Mouse (Mus musculus) T-cell, adult 2 months (primary cell): ENCODE measurements around the gene Ankrd28.
"Not testable (repeated sequence)": the region's sequence is repeated elsewhere in the genome, so short reads cannot be mapped to it uniquely, and the experiment has no call there.

Experiments
- DNase-seq: peaks from one replicate; pipeline ENCODE4 v3.0.0; 2022; ENCODE audit warnings: low spot score

The Ankrd28 gene

DNA sequence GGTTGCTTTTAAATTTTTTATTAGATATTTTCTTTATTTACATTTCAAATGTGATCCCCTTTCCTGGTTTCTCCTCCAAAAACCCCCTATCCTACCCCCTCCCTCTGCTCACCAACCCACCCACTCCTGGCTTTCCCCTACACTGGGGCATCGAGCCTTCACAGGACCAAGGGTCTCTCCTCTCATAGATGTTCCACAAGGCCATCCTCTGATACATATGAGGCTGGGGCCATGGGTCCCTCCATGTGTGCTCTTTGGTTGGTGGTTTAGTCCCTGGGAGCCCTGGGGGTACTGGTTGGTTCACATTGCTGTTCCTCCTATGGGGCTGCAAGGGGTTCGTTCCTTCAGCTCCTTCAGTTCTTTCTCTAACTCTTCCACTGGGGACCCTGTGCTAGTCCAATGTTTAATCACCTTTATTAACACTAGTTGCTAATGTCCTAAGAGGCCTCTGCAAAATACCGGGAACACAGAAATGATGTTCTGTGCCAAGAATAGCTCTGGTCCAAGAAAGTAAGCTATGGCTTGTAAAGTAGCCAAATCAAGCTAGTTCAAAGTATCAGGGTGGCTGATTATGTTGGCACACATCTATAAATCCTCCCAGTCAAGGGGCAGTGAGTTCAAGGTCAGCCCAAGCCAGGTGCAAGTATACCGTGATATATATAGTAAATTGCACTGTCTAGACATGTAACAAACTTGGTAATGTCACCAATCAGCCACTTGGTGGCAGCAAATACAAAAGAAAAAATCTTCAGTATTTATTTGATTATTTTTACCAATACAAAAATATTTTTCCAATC is 36.3 kb downstream of the Ankrd28 start:
- no peak for DNase-seq

DNA sequence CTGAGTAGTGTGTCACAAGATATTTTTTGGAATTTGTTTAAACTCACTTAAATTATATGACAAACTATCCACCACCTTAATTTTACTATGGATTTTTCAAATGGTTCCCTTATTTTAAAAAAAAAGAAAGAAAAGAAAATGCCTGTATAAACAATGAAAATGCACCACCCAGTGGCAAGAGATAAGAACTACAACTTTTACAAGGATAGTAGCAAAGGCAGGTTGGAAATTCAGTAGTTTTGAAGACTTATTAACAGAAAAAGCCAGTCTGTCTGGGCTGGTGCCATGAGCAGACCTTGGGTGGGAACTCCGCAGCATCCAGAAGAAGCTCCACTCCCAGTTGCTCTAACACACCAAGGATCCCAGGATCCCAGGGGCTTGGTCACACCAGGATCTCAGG is 39.7 kb downstream of the Ankrd28 start:
- no peak for DNase-seq

DNA sequence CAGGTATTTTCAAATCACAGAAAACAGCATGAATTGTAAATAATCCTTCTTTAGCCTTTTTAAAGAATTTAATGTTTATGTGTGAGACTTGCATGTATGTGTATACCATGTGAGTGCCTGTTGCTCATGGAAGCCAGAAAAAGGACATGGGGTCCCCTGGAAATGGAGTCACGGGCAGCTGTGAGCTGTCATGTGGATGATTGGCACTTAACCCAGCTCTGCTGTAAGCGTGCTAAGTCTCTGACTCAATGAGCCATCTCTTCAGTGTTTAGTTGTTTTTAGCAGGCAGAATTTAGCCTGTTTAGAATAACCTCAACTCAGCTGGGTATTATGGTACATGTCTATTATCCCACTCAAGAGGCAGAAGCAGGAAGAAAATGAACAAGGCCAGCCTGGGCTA is 43.5 kb downstream of the Ankrd28 start:
- DNase-seq = no peak

DNA sequence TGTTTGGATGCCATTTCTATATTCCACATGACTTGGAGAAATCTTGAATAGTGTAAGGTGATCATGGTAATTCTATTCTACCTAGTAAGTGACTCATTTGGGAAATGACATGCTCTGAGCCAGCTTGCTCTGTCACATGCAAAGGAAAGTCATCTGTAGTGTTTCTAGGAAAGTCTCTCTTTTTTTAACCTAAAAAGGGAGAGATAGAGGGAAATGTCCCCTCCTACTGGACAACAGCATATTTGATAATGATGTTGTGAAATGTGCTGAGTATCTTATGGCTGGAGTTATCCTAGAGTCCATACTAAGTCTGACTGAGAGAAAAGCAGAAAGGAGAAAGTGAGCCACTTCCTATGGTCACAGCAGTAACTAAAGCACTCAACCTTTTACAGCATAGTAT is 44.8 kb downstream of the Ankrd28 start:
- no peak for DNase-seq

DNA sequence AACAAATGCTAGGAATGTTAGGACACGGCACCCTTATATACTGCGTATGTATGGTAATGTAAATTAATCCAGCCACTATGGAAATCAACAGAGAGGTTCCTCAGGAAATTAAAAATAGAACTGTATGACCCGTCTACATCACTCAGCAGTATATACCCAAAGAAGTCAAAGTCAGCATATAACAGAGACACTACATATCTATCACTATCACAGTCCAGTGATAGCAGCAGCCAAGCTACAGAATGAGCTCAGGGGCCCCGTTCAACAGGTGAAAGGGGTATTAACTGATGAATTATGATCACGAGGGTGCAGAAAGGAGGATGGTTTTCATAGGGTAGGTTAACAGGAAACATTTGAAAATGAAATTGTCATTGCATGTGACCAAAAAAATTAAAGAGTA is 45.5 kb downstream of the Ankrd28 start:
- DNase-seq = no peak

DNA sequence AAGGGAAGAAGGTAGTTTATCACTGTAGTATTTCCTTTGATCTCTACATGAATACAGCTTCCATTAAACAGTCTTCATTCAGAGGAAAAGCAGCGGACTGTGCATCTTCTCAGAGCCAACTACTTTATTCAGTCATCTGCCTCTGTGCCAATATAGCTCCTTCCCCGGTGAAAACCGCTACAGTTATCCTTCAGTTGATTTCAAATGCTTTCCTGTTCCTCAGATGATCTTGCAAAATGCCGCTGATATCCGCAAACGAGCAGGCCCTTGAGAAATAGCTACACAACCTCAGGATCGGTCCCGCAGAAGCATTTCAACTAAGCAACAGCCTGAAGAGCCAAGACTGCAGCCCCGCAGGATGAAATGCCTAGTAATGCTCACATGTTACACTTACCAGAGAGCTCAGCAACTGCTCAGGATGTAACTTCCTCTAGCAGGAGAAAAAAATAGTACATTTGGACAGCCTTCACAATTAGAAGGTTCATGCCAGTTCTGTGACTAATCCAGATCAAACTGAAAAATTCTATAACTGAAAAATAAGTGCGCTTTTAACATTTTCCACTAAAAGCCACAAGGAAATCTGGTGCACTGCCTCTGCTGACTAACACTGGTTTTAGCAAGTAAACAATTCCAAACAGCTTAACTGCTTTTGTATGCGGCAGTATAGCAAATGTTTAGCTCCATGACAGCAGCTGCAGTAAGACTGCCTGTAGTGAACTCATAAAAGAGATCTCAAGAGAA is 49.0 kb downstream of the Ankrd28 start:
- DNase-seq = peak; percentile 39

DNA sequence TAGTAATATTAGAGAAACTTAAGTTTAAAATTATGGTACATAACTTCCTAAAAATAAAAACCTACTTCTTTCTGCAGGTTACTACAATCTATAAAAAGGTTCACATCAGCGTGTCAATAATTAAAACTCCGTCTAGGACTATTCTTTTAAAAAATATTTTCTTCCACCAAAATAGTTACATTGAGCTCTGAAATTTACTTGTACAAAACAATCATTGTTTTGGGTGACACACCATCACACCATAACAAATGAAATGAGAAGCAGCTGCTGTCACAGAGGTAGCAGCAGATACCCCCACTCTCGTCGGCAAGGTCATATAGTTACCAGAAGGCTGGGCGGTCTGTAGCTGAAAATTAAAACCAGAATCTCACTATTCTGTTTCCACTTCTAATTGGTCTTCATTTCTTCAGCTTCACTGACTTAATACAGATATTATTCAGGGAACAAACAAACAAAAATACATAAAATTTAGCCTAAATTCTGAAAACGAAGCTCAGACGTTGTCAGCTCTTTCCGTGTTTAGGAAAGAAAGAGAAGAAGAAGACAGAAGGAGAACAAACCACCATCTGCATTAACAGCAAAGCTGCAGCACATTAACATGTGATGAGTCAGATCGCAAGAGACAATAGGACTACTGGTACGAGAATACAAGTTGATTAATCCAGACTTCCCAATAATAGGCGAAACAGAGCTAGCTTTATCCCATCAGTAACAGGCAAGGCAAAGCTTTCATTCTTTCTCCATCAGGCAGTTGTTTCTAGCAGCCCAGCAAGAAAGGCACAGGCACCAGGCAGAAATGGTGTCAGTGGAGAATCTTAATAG is 49.8 kb downstream of the Ankrd28 start:
- DNase-seq = no peak

DNA sequence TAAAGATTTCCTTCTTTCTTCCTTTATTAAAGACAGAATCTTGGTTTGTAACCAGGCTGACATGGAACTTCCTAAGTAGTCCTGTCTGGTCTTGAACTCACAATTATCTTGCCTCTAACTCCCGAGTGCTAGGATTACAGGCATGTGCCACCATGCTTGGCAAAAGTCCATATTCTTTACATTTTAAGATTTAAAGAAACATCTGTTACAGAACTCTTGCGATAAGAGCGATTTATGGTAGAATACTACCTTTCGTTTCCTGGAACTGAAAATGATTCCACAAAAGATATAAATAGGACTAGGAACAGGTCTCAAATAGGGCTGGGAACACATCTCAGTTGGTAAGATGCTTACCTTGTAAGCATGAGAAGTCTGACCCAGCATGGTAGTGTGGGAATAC is 56.9 kb downstream of the Ankrd28 start:
- DNase-seq = no peak

DNA sequence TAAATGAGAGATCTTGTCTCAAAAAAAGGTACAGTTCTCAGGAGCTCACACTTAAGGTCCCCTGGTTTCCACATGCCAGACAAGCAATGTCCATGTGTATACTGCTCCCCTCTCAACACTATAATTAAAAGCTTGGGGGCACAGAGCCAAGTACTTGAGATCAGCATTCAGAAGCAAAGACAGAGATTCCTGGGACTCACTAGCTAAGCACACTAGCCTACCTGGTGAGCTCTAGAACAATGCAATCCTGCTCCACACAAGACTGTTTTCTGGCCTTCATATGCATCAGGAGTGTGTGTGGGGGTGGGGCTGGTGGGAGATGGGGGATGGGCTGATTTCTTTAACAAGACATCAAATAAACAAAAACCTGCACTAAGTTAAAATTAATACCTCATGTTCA is 58.2 kb downstream of the Ankrd28 start:
- DNase-seq = no peak

DNA sequence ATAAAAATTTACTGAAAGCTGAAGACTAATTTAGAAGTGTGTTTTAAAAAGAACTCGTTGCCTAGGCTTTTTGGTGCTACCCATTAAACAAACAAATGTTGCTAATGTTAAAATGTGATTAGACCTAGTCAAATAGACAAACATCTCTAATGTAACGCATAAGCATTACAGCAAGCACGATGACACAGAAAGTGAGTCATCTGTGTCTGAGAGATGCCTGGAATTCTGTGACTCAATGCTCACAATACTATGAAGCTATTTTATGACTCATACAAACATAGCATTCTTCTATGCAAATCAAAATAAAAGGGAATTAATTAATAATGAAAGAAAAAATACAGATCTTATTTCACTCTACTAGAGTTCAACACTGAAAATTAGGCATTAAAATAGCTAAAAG is 61.9 kb downstream of the Ankrd28 start:
- DNase-seq = no peak

DNA sequence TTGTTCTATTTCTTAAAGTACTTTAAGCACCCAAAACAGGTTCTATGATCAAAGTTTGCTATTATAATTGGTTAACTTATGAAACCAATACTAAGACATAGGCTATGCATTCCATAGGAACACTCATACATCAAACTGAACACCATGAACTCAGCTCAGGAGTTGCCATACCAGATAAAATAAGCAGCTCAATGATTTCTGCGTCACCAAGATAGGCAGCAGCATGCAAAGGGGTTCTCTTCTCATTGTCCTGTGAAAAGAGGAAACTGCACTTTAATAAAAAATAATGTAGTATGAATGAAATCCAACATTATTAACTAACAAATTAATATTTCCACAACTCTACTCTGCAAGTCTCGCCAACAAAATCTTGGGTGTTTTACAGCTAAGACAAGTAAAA is 66.4 kb downstream of the Ankrd28 start:
- DNase-seq = no peak

DNA sequence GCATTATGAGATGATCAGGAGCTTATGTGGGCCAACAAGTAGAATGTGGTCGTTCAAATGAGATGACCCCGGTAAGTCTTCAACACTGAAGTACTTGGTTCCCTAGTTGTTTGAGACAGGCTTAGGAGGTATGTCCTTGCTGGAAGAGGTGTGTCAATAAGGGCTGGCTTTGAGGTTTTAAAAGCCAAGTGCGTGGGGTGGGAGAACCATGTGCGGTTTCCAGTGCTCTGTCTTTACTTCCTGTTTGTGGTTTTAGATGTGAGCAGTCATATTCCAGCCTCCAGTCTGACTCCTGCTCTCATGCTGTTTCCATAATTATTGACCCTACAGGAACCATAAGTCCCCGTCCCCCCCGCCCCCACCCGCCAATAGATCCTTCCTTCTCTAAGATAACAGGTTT is 68.7 kb downstream of the Ankrd28 start:
- DNase-seq = peak; percentile 58

DNA sequence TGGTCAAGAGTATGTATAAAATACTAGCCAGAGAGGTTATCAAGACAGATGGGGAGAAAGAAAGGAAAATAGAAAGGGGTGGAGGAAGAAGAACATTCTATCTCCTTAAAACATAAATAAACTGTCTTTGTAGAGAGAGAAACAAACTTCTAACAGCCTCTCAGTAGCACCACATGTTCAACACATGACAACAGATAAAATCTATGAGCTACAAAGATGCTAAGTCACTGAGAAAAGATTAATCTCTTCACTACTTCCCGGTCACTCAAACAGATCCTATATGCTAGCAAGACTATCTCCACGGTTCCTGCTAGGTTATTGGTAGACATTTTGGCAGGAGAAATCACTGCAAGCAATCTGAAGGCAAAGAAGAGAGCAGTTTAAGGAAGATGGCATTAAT is 71.3 kb downstream of the Ankrd28 start:
- no peak for DNase-seq

DNA sequence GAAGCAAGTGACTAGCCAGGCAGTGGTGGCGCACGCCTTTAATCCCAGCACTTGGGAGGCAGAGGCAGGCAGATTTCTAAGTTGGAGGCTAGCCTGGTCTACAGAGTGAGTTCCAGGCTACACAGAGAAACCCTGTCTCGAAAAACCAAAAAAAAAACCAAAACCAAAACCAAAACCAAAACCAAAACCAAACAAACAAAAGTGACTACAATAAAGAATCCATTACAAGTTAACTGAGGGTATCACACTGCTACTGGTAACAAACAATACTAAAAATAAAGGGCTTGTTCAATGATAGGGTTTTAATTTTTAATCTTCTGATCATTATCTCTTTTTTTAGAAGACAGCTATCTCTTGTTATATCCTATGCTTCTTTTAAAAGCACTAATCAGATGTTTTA is 72.0 kb downstream of the Ankrd28 start:
- DNase-seq = not testable (repeated sequence)

DNA sequence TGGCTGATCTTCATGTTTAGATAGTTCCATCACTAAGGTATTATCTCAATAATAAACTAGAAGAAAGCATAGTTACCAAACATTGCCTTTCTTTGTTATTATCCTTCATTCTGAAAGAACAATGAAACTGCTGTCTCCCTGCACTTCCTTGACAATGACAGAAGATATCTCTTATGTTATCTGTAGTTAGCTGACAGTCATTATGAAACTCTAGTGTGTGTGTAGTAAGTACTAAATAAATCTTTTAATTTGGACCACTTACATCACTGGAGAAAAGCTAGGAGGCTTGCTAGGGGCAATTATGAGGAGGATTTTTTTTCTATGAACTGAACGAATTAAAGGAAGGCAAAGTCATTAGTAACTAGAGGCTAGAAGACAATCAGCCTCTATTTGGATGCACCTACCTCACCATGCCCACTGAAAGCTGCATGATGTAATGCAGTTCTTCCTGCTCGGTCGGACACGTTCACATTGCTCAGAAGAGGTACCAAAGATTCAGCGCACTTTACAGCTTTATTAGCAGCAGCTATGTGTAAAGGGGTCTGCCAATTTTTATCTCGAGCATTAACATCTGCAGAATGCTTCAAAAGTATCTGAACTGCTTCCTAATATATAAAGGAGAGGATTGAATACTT is 82.1 kb downstream of the Ankrd28 start:
- no peak for DNase-seq

DNA sequence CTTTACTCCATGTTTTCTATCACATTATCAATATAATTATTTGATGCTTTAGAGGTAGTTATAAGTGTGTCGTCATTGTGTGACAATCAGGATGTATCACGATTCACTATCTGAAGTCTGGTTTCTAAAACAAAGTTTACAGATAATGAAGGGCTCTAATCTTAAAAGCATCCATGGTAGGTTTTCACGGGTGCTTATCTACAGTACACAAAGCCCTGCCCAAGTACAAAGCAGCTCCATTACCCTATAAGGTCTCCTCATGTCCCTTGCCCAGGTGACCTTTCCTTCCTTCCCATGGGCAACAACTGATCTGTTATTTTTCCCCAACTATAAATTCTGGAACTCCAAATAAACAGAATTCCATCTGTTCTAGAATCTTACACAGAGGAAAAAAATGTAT is 87.9 kb downstream of the Ankrd28 start:
- no peak for DNase-seq

DNA sequence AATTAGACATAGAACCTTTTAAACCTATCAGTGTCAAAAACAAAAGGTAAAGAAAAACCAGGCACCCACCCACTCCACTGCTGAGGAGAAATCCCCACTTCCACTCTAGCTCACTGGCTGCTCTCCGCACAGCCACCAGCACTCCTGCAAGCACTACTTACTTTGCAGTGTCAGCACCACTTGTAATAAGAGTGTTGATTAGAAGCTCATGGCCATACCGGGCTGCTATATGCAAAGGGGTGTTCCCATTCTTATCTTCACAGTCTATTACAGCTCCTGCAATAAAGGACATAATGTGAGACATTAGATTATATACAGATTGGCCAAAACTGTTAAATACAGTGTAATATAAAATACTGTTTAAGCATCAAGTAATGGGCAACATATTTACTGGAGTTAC is 95.6 kb downstream of the Ankrd28 start:
- DNase-seq = no peak

DNA sequence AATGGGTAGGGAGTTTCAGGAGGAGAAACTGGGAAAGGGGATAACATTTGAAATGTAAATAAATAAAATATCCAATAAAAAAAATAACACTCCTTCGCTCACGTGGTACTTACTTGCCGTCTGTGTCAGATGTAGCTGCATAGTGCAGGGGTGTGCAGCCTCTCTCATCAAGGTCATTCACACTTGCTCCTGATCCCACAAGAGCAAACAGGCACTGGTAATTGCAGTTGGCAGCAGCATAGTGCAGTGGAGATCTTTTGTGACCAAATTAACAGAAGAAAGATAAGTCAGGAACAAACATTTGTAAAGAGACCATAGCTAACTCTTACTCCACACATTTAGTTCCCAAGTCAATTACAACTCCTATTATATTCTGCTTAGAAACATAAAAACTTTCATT is 102.9 kb downstream of the Ankrd28 start:
- no peak for DNase-seq

DNA sequence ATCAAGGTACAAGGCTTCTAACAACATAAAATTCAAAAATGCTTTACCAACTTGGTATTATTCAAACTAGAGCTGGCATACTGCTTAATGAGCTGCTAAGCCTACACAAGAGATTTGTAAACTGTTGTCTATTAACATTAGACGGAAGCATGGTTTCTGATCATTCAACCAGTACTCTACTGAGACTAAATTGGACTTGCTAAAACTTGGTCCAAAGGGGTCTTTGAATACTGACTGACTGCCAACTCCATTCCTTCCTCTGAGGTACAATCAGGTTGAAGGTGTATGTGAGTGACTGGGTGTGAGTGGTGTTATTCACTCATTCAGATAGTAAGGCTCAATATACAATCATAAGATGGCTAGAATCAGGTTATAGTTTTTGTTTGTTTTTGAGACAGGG is 107.7 kb downstream of the Ankrd28 start:
- no peak for DNase-seq

DNA sequence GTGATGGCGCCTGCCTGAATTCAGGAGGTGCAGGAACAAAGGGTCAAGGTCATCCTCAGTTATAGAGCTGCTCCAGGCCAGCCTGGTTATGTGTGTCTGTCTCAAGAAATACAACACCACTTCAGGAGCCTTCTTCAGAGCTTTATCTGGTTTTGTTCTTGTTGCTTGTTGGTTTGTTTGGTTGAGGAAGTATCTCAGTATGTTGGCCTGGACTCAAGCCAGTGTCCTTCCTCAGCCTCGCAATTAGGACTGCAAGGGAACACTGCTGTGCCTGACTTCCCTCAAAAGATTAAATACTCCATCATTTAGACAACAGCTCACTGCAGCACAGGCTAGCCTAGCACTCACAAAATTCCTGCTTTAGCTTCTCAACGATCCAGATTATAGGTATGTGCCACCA is 109.2 kb downstream of the Ankrd28 start:
- no peak for DNase-seq

DNA sequence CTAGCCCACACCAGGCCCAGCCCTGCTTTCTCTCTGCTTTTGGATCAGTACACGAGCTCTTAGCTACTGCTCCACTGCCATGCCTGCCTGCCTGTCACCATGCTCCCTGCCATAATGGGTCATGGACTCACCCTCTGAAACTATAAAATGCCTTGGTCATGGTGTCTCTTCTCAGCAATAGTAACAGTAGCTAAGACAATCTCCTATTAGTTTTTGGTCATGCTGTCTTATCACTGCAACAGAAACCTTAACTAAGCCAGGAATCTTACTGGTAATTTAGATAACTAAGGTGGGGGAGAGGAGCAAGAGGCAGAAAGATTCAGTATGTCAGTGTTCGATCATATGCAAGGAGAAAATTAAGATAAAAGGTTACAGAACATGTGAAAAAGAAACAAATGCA is 112.1 kb downstream of the Ankrd28 start:
- DNase-seq = no peak

DNA sequence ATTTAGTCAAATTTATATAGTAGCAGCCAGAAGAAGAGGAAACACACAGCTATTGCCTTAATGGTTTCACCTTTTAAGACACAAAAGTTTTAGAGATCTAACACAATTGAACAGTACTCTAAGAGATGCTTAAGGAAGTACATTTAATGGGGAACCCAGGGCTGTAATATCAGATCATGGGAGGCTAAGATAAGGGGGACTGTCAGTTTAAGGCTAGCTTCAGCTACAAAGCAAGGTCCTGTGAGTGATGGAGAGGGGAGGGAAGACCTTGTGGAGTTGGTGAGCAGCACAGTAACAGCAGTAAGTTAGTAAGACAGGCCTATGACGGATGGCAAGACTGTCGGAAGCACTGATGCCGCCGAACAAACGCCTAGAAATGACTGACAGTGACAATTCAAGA is 113.1 kb downstream of the Ankrd28 start:
- no peak for DNase-seq
